Mouse (Mus musculus) intestine, embryonic 14.5 days (tissue): ENCODE results near the gene Gse1. TPM values are rescaled to one million over a fixed set of nuclear protein-coding genes. Genes with fewer than 3 reads are reported as not detected.

Experiments
- ATAC-seq: fragments of 200-750 bp; cut with Nextera tagmentation; replicated peaks from 2 replicates; pipeline ENCODE4 v1.8.0; 2017; ENCODE audit warnings: low read depth, moderate number of reproducible peaks, moderate TSS enrichment, moderate library complexity; ENCODE audit not compliant: low FRiP score, low TSS enrichment
- DNase-seq: peaks from one replicate; pipeline ENCODE4 v3.0.0-alpha.2; 2018; ENCODE audit warnings: low spot score
- H3K27ac ChIP-seq: fragments of 300-500 bp; sonication (generic); 2 replicates; pipeline ENCODE4 v1.5.1; 2014; ENCODE audit warnings: low read depth, mild to moderate bottlenecking, control low read depth
- H3K27me3 ChIP-seq: fragments of 300-500 bp; sonication (generic); replicated peaks from 2 replicates; pipeline ENCODE4 v1.6.1; 2014; ENCODE audit warnings: low read length, control low read depth; ENCODE audit not compliant: control insufficient read depth, insufficient read depth
- H3K36me3 ChIP-seq: fragments of 300-500 bp; sonication (generic); 2 replicates; pipeline ENCODE4 v1.6.1; 2014; ENCODE audit warnings: low read length, control low read depth; ENCODE audit not compliant: control insufficient read depth, insufficient read depth
- H3K4me1 ChIP-seq: fragments of 300-500 bp; sonication (generic); replicated peaks from 2 replicates; pipeline ENCODE4 v1.6.1; 2014; ENCODE audit warnings: low read length, control low read depth, mixed read lengths; ENCODE audit not compliant: control insufficient read depth, insufficient read depth
- H3K4me2 ChIP-seq: fragments of 300-500 bp; sonication (generic); 2 replicates; pipeline ENCODE4 v1.6.1; 2014; ENCODE audit warnings: low read length
- H3K4me3 ChIP-seq: fragments of 300-500 bp; sonication (generic); 2 replicates; pipeline ENCODE4 v1.5.1; 2014; ENCODE audit warnings: low read depth, low read length, control low read depth, mixed read lengths
- H3K9ac ChIP-seq: fragments of 300-500 bp; sonication (generic); 2 replicates; pipeline ENCODE4 v1.6.1; 2014; ENCODE audit warnings: mild to moderate bottlenecking, low read length
- H3K9me3 ChIP-seq: fragments of 300-500 bp; sonication (generic); 2 replicates; pipeline ENCODE4 v1.6.1; 2016; ENCODE audit warnings: low read length, control low read depth; ENCODE audit not compliant: control insufficient read depth
- WGBS: fragments of 180-500 bp; shearing (Covaris S2); extraction: QIAGEN DNeasy Blood & Tissue Kit; methylation state at CpG from one replicate; pipeline ENCODE4 v1.1.7; 2014; 5-methylcytosine and 5-hydroxymethylcytosine counted together
- polyA plus RNA-seq: library from polyadenylated mRNA; unstranded; fragments of >200 nt; fragmentation: Nextera tagmentation; extraction: Ambion mirVana; gene quantifications from 2 replicates; pipeline ENCODE4 v1.2.1, GENCODE M21; 2014

The Gse1 gene
- polyA plus RNA-seq, 1 experiment from 2014 or later: 13.3 TPM

DNA sequence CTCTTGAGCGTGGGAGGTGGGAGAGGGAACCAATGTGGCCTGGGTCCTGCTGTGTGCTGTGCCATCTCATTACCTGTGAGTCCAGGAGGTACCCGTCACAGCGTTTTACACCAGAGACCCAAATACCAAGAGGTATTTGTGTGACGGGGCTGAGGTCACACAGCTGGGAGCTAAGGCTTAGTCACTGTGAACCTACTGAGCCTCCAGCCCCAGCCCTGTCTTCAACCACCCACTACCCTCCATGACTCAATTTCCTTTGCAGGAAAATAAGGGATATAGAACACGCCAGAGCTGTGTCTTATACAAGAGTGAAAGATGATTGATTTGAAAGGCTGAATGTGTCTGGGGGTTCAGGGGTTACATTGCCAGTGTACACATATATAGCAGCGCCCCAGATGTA, 234.4 kb downstream of the Gse1 start:
- H3K4me1 ChIP-seq: peaks cover 48% of the 10 kb centered on the region
- ATAC-seq (no peak), DNase-seq (no peak)
- H3K4me3 ChIP-seq: no peak overlapping the region
- H3K9ac ChIP-seq: no peak overlapping the region
- H3K9me3 ChIP-seq: no peaks in the 10 kb centered on the region
- 61% methylated on average over 6 of the region's 6 CpGs for WGBS
- no peak overlapping the region for H3K4me2 ChIP-seq
- H3K27me3 ChIP-seq: no peaks in the 10 kb centered on the region
- no peaks in the 10 kb centered on the region for H3K36me3 ChIP-seq
- H3K27ac ChIP-seq: peak overlapping the region; percentile 52; the same call in 1 of the 2 replicates

DNA sequence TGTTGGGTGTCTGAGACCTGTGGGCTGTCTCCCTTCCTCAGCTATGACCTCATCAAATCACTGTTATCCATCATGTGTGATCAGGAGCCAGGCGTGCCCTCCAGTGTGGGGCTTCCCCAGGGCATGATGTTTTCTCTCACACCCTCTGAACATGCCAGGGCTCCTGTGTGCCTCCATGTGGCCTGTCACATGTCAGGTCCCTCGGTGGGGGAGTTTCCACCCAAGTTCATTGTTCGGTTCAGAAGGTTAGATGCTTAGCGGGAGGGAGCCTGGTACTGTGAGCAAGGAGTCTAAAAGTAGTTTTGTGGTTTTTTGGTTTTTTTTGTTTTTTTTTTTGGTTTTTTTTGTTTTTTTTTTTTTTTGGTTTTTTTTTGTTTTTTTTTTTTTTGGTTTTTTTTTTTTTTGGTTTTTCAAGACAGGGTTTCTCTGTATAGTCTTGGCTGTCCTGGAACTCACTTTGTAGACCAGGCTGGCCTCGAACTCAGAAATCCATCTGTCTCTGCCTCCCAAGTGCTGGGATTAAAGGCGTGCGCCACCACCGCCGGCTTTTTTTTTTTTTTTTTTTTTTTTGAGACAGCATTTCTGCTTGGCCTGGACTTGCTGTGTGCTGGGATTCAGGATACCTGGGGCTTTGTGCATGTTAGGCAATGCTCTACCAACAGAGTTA, 235.8 kb downstream of the Gse1 start:
- 0 out of 2 replicates have a peak, but pooled peaks have one; percentile 1 for ATAC-seq
- Histone ChIP-seq H3K9me3 (no peaks in the 10 kb centered on the region), H3K4me2 (no peak overlapping the region), H3K9ac (no peak overlapping the region), H3K27ac (no peak overlapping the region), H3K27me3 (no peaks in the 10 kb centered on the region), H3K4me1 (peaks cover 48% of the 10 kb centered on the region), H3K36me3 (no peaks in the 10 kb centered on the region), H3K4me3 (no peak overlapping the region)
- no peak for DNase-seq
- 93% methylated on average over 5 of the region's 9 CpGs for WGBS

DNA sequence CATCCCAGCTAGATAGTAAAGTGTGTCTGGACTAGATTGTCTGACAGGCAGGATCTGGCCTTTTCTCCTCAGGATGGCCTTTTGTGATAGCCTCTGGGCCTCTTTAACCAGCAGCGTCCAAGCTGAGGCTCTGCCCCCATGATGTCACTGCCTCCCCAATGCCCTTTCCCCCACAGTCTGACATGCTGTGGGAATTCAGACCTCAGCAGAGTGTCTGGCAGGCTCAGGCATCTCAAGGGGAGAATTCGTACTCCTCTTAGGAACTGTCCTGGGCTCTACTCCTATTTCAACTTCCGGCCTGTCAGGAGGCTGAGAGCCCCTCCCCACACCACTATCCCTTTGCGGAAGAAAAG, 236.3 kb downstream of the Gse1 start:
- Histone ChIP-seq H3K4me1 (peaks cover 46% of the 10 kb centered on the region), H3K36me3 (no peaks in the 10 kb centered on the region), H3K4me3 (no peak overlapping the region), H3K9ac (no peak overlapping the region), H3K27ac (0 out of 2 replicates have a peak overlapping the region, but pooled peaks have one; percentile 27), H3K4me2 (no peak overlapping the region), H3K9me3 (no peaks in the 10 kb centered on the region), H3K27me3 (no peaks in the 10 kb centered on the region)
- no peak for DNase-seq
- no peak for ATAC-seq
- WGBS: 47% methylated on average over 4 of the region's 4 CpGs

GRCm38 (mm10) chr8:120465710-120466109, 237.5 kb downstream of the Gse1 start:
- Histone ChIP-seq H3K4me3 (no peak overlapping the region), H3K27me3 (no peaks in the 10 kb centered on the region), H3K4me1 (peaks cover 35% of the 10 kb centered on the region), H3K36me3 (no peaks in the 10 kb centered on the region), H3K9ac (no peak overlapping the region), H3K4me2 (no peak overlapping the region), H3K9me3 (no peaks in the 10 kb centered on the region), H3K27ac (0 out of 2 replicates have a peak overlapping the region, but pooled peaks have one; percentile 27)
- DNase-seq (no peak), ATAC-seq (no peak; the same call in 1 of the 2 replicates)
- 17% methylated on average over 8 of the region's 8 CpGs for WGBS

DNA sequence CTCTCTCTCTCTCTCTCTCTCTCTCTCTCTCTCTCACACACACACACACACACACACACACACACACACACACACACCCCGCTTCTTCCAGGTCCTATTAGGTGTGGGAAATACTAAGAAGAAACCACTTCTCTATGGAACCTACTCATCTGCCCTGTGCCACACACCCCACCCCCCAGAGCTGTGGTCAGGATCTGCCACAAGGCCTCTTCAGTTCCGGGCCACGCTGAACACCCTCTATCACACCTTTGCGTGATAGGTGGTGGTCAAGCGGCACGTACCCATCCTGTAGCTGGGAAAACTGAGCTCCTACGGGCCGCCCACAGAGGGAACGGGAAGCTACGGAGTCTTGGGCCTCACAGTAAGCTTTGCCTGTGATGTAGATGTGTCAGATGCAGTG, 238.0 kb downstream of the Gse1 start:
- Histone ChIP-seq H3K4me2 (no peak overlapping the region), H3K27me3 (no peaks in the 10 kb centered on the region), H3K9me3 (no peaks in the 10 kb centered on the region), H3K27ac (no peak overlapping the region), H3K4me1 (peaks cover 37% of the 10 kb centered on the region), H3K4me3 (no peak overlapping the region), H3K9ac (no peak overlapping the region), H3K36me3 (no peaks in the 10 kb centered on the region)
- ATAC-seq (no peak), DNase-seq (no peak)
- 70% methylated on average over 10 of the region's 10 CpGs for WGBS

GRCm38 (mm10) chr8:120467598-120467997, 239.3 kb downstream of the Gse1 start:
- H3K9ac ChIP-seq: no peak overlapping the region
- H3K27me3 ChIP-seq: no peaks in the 10 kb centered on the region
- H3K36me3 ChIP-seq: no peaks in the 10 kb centered on the region
- ATAC-seq (no peak), DNase-seq (no peak)
- H3K27ac ChIP-seq: no peak overlapping the region
- H3K4me1 ChIP-seq: peaks cover 37% of the 10 kb centered on the region
- H3K4me3 ChIP-seq: no peak overlapping the region
- H3K4me2 ChIP-seq: no peak overlapping the region
- 86% methylated on average over 7 of the region's 7 CpGs for WGBS
- H3K9me3 ChIP-seq: no peaks in the 10 kb centered on the region

DNA sequence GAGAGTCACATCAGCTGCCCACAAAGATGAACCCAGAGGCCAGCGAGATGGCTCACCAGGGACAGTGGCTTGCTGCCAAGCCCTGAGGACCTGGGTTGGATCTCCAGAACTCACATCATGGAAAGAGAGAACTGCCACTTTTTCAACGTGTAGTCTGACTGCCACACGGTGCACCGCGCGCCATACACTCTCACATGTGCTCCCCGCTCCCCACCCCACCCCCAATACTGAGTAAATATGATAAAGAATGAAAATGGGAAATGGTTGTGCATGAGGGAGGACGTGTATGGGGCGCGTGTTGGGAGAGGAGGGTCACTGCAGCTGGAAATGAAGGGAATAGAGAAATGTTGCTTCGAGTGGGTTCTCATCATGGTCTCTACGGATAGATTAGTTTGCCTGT, 241.9 kb downstream of the Gse1 start:
- 88% methylated on average over 12 of the region's 12 CpGs for WGBS
- DNase-seq: no peak

GRCm38 (mm10) chr8:120471166-120471565, 242.9 kb downstream of the Gse1 start:
- H3K36me3 ChIP-seq: no peaks in the 10 kb centered on the region
- peaks cover 36% of the 10 kb centered on the region for H3K4me1 ChIP-seq
- H3K9ac ChIP-seq: no peak overlapping the region
- H3K4me2 ChIP-seq: no peak overlapping the region
- H3K4me3 ChIP-seq: no peak overlapping the region
- no peaks in the 10 kb centered on the region for H3K27me3 ChIP-seq
- H3K27ac ChIP-seq: no peak overlapping the region
- H3K9me3 ChIP-seq: no peaks in the 10 kb centered on the region
- 26% methylated on average over 7 of the region's 7 CpGs for WGBS
- no peak for DNase-seq
- no peak for ATAC-seq

More for the DNA sequence above, 241.9 kb downstream of the Gse1 start:
- H3K4me3 ChIP-seq: no peak overlapping the region
- no peaks in the 10 kb centered on the region for H3K36me3 ChIP-seq
- no peak overlapping the region for H3K9ac ChIP-seq
- H3K27me3 ChIP-seq: no peaks in the 10 kb centered on the region
- no peaks in the 10 kb centered on the region for H3K9me3 ChIP-seq
- peaks cover 37% of the 10 kb centered on the region for H3K4me1 ChIP-seq
- no peak overlapping the region for H3K4me2 ChIP-seq
- ATAC-seq: no peak
- H3K27ac ChIP-seq: no peak overlapping the region

DNA sequence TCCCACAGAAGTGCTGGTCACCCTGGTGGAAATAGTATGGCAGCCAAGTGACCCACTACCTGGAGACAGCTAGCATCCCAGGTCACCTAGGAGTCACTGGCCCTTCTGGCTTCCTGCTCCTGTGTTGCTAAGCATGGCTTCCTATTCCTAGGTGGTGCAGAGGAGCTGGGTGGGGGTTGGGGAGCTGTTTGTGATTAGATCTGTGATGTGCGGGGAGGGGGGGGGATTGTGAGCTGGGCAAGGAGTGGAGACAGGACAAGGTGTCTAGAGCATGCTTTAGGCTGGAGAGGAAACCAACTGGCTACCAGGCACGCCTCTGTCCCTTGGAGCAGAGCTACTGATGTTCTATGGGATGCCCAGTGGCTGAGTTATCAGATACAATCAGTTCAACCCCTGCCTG, 243.5 kb downstream of the Gse1 start:
- Histone ChIP-seq H3K36me3 (no peaks in the 10 kb centered on the region), H3K27me3 (no peaks in the 10 kb centered on the region), H3K4me2 (no peak overlapping the region), H3K9me3 (no peaks in the 10 kb centered on the region), H3K27ac (0 out of 2 replicates have a peak overlapping the region, but pooled peaks have one; percentile 38), H3K4me3 (no peak overlapping the region), H3K9ac (no peak overlapping the region), H3K4me1 (peaks cover 42% of the 10 kb centered on the region)
- ATAC-seq: no peak
- DNase-seq: no peak
- WGBS: 58% methylated on average over 2 of the region's 2 CpGs
